Mouse (Mus musculus) intestine, embryonic 16.5 days (tissue): Measurements from ENCODE around the gene Rfwd3. TPM values are rescaled to one million over a fixed set of nuclear protein-coding genes. Genes with fewer than 3 reads are reported as not detected.

Experiments
- ATAC-seq: fragments of 200-750 bp; cut with Nextera tagmentation; 2 replicates; pipeline ENCODE4 v1.8.0; 2017; ENCODE audit warnings: moderate TSS enrichment, moderate library complexity
- H3K27ac ChIP-seq: fragments of 300-500 bp; sonication (generic); 2 replicates; pipeline ENCODE4 v1.5.1; 2014; ENCODE audit warnings: mild to moderate bottlenecking, low read length
- H3K27me3 ChIP-seq: fragments of 300-500 bp; sonication (generic); replicated peaks from 2 replicates; pipeline ENCODE4 v1.6.1; 2014; ENCODE audit warnings: low read length, control low read depth, mixed read lengths; ENCODE audit not compliant: control insufficient read depth, insufficient read depth
- H3K36me3 ChIP-seq: fragments of 300-500 bp; sonication (generic); 2 replicates; pipeline ENCODE4 v1.6.1; 2014; ENCODE audit warnings: low read length, control low read depth; ENCODE audit not compliant: control insufficient read depth, insufficient read depth
- H3K4me1 ChIP-seq: fragments of 300-500 bp; sonication (generic); 2 replicates; pipeline ENCODE4 v1.6.1; 2014; ENCODE audit warnings: low read length, control low read depth, mixed read lengths; ENCODE audit not compliant: control insufficient read depth, insufficient read depth
- H3K4me2 ChIP-seq: fragments of 300-500 bp; sonication (generic); 2 replicates; pipeline ENCODE4 v1.6.1; 2014; ENCODE audit warnings: low read depth, low read length, control low read depth
- H3K4me3 ChIP-seq: fragments of 300-500 bp; sonication (generic); 2 replicates; pipeline ENCODE4 v1.5.1; 2014; ENCODE audit warnings: mild to moderate bottlenecking, low read length
- H3K9ac ChIP-seq: fragments of 300-500 bp; sonication (generic); 2 replicates; pipeline ENCODE4 v1.6.1; 2014; ENCODE audit warnings: low read depth, low read length
- H3K9me3 ChIP-seq: fragments of 300-500 bp; sonication (generic); 2 replicates; pipeline ENCODE4 v1.6.1; 2016; ENCODE audit warnings: low read length, control low read depth; ENCODE audit not compliant: control insufficient read depth
- WGBS: fragments of 180-500 bp; shearing (Covaris S2); extraction: QIAGEN DNeasy Blood & Tissue Kit; methylation state at CpG from one replicate; pipeline ENCODE4 v1.1.7; 2014; 5-methylcytosine and 5-hydroxymethylcytosine counted together
- polyA plus RNA-seq: library from polyadenylated mRNA; unstranded; fragments of >200 nt; fragmentation: Nextera tagmentation; extraction: Ambion mirVana; gene quantifications from 2 replicates; pipeline ENCODE4 v1.2.1, GENCODE M21; 2015

The Rfwd3 gene
- polyA plus RNA-seq = 44.7 and 46.4 TPM in 2 replicates

- H3K4me2 ChIP-seq = peak within 1 kb of the TSS; percentile 59
- ATAC-seq = peak; percentile 99
- no peaks in the 10 kb centered on the region for H3K27me3 ChIP-seq
- H3K27ac ChIP-seq = peak within 1 kb of the TSS; percentile 91
- peaks cover 7% of the 10 kb centered on the region; the same call in 1 of the 2 replicates for H3K4me1 ChIP-seq
- peaks cover 6% of the 10 kb centered on the region; the same call in 1 of the 2 replicates for H3K36me3 ChIP-seq
- H3K4me3 ChIP-seq = peak within 1 kb of the TSS; percentile 88
- peak within 1 kb of the TSS; percentile 95 for H3K9ac ChIP-seq
- H3K9me3 ChIP-seq = no peaks in the 10 kb centered on the region
- under 1% methylated on average over 61 of the region's 67 CpGs for WGBS
Observed at GRCm38 (mm10) chr8:111299821-111300568, at the start of gene Rfwd3. Gene Rfwd3, minus strand, starts transcription at chr8:111300222.

DNA sequence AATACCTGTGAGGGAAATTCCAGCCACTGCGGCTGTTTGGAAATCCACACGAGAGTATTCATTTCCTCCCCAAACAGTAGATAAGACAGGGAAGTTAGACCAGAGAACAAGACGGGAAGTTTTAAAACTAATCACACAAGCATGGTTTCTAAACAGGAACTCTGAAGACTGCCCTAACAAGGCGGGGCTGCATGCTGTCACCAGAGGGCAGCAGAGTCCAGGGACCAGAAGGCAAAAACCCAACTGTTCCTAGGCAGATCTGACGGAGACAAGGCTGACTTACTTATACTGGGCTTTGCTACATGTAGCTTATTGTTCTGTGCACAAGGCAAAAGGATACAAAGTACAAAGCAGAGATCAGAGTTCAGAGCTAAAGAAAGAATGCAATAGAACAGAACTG lies 43.2 kb upstream of the Rfwd3 start:
- H3K27me3 ChIP-seq = no peaks in the 10 kb centered on the region; the same call in 1 of the 2 replicates
- H3K4me1 ChIP-seq = no peaks in the 10 kb centered on the region
- 5% methylated on average over 5 of the region's 5 CpGs for WGBS
- no peak overlapping the region for H3K4me2 ChIP-seq
- H3K27ac ChIP-seq = no peak overlapping the region
- no peaks in the 10 kb centered on the region for H3K36me3 ChIP-seq
- peak; percentile 72 for ATAC-seq
- no peaks in the 10 kb centered on the region for H3K9me3 ChIP-seq
- no peak overlapping the region for H3K4me3 ChIP-seq
- H3K9ac ChIP-seq = no peak overlapping the region

GRCm38 (mm10) chr8:111340186-111340585 lies 40.2 kb upstream of the Rfwd3 start:
- H3K9me3 ChIP-seq = no peaks in the 10 kb centered on the region
- H3K36me3 ChIP-seq = no peaks in the 10 kb centered on the region
- no peak overlapping the region for H3K4me3 ChIP-seq
- H3K9ac ChIP-seq = no peak overlapping the region
- no peaks in the 10 kb centered on the region; the same call in 1 of the 2 replicates for H3K27me3 ChIP-seq
- WGBS = 68% methylated on average over 3 of the region's 3 CpGs
- no peak for ATAC-seq
- H3K27ac ChIP-seq = no peak overlapping the region
- 0 out of 2 replicates have a peak, but pooled peaks cover 2% of the 10 kb centered on the region for H3K4me1 ChIP-seq
- H3K4me2 ChIP-seq = no peak overlapping the region

DNA sequence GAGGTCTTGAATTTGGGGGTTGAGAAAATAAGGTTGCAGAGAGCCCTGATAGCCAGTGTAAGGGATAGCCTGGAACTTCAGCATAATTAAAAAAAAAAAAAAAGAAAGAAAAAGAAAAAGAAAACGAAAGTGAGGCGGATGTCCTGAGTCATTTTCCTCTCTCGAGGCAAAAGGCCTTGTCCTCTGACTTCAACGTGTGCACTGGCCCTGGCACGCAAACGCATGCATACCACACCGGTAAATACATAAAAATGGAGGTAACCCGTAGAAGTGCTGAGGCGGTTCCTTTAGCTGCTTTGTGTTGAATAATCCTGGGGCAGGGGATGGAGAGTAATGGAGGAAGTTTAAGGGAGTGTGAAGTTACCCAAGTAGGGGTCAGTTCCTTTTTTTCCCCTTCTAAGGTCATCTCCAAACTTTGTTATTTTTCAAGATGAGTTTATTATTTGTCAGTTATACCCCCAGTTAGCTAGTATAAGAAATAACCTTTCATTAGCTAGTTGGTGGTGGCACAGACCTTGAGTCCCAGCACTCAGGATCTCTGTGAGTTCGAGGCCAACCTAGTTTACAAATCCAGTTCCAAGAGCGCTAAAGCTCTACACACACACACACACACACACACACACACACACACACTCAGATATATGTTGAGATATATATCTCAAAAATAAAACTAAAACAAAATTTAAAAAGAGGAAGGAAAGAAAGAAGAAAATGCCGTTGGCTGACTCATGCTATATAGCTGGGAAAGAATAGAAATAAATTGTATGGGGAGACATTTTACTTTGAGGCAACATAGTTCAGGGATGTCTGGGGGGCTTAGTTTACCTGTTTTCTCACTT lies 38.6 kb upstream of the Rfwd3 start:
- H3K27ac ChIP-seq = no peak overlapping the region
- no peaks in the 10 kb centered on the region for H3K9me3 ChIP-seq
- H3K4me1 ChIP-seq = 0 out of 2 replicates have a peak, but pooled peaks cover 2% of the 10 kb centered on the region
- WGBS = 41% methylated on average over 12 of the region's 12 CpGs
- H3K27me3 ChIP-seq = no peaks in the 10 kb centered on the region; the same call in 1 of the 2 replicates
- peak overlapping the region; percentile 57 for H3K4me3 ChIP-seq
- H3K9ac ChIP-seq = no peak overlapping the region
- peak overlapping the region; percentile 84 for H3K4me2 ChIP-seq
- no peaks in the 10 kb centered on the region for H3K36me3 ChIP-seq
- ATAC-seq = no peak

DNA sequence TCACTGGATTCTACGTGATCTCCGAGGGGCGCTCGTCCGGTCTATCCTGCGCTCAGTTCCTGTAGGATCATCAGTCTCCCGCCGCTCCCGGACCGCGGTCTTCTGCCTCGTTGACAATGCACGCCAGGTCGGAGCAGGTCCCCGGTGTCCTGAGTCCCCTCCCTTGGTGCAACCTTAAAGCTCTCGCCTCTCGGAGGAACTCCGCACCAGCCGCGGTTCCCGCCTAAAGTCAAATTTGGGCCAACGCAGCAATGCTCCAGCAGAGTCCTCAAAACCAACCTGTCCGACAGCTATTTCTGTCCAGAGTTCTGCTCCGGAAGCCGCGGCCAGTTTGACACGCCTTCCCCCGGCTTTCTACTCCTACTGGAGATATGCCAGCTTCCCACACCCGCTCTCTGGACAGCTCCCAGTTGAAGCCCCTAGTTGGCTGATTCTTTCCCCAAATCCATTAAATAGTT lies 37.9 kb upstream of the Rfwd3 start, which contains the start of gene Mlkl:
Gene Mlkl (minus strand): TSS at position 288 of the 458 bp plus-strand sequence.
- peak within 1 kb of the TSS; percentile 64 for H3K9ac ChIP-seq
- under 1% methylated on average over 29 of the region's 29 CpGs for whole genome bisulfite sequencing

GRCm38 (mm10) chr8:111337311-111337889 lies 37.4 kb upstream of the Rfwd3 start:
- no peak for ATAC-seq
- Histone ChIP-seq H3K27ac (no peak overlapping the region), H3K27me3 (no peaks in the 10 kb centered on the region; the same call in 1 of the 2 replicates), H3K4me3 (peak overlapping the region; percentile 57), H3K4me2 (peak overlapping the region; percentile 84), H3K9me3 (no peaks in the 10 kb centered on the region), H3K36me3 (no peaks in the 10 kb centered on the region), H3K4me1 (0 out of 2 replicates have a peak, but pooled peaks cover 2% of the 10 kb centered on the region), H3K9ac (peak overlapping the region; percentile 64)
- WGBS = 29% methylated on average over 17 of the region's 17 CpGs

More for the DNA sequence above, 37.9 kb upstream of the Rfwd3 start, which contains the start of gene Mlkl:
- 0 out of 2 replicates have a peak, but pooled peaks cover 2% of the 10 kb centered on the region for H3K4me1 ChIP-seq
- peak within 1 kb of the TSS; percentile 84 for H3K4me2 ChIP-seq
- ATAC-seq = peak; percentile 68
- no peaks in the 10 kb centered on the region for H3K9me3 ChIP-seq
- H3K36me3 ChIP-seq = no peaks in the 10 kb centered on the region
- H3K27me3 ChIP-seq = no peaks in the 10 kb centered on the region; the same call in 1 of the 2 replicates
- H3K27ac ChIP-seq = no peak within 1 kb of the TSS
- peak within 1 kb of the TSS; percentile 57 for H3K4me3 ChIP-seq

- no peak for ATAC-seq
- Histone ChIP-seq H3K4me1 (0 out of 2 replicates have a peak, but pooled peaks cover 2% of the 10 kb centered on the region), H3K4me2 (peak overlapping the region; percentile 84; the same call in 1 of the 2 replicates), H3K9me3 (no peaks in the 10 kb centered on the region), H3K4me3 (no peak overlapping the region), H3K27me3 (no peaks in the 10 kb centered on the region; the same call in 1 of the 2 replicates), H3K9ac (no peak overlapping the region), H3K27ac (no peak overlapping the region), H3K36me3 (no peaks in the 10 kb centered on the region)
- WGBS = 83% methylated on average over 4 of the region's 4 CpGs
Observed at GRCm38 (mm10) chr8:111336692-111337091, 36.7 kb upstream of the Rfwd3 start.

- no peak overlapping the region for H3K9ac ChIP-seq
- 77% methylated on average over 6 of the region's 6 CpGs for WGBS
- no peak for ATAC-seq
- H3K9me3 ChIP-seq = no peaks in the 10 kb centered on the region
- H3K4me2 ChIP-seq = no peak overlapping the region
- H3K27me3 ChIP-seq = no peaks in the 10 kb centered on the region
- no peaks in the 10 kb centered on the region for H3K4me1 ChIP-seq
- H3K27ac ChIP-seq = no peak overlapping the region
- no peaks in the 10 kb centered on the region for H3K36me3 ChIP-seq
- H3K4me3 ChIP-seq = no peak overlapping the region
Observed at GRCm38 (mm10) chr8:111325222-111325790, 25.3 kb upstream of the Rfwd3 start.
